Mouse (Mus musculus) megakaryocyte, embryonic 14.5 days (primary cell): ENCODE measurements around the gene Ror1. TPM values are rescaled to one million over a fixed set of nuclear protein-coding genes. Genes with fewer than 3 reads are reported as not detected.

ENCODE experiments used
- H3K27me3 ChIP-seq: replicated peaks from 2 replicates; pipeline ENCODE3; 2012; ENCODE audit warnings: inconsistent platforms
- H3K36me3 ChIP-seq: replicated peaks from 2 replicates; pipeline ENCODE3; 2012; ENCODE audit warnings: low read length, inconsistent platforms, mixed read lengths
- H3K4me1 ChIP-seq: 2 replicates; pipeline ENCODE4 v1.6.1; 2012; ENCODE audit warnings: inconsistent platforms
- H3K4me3 ChIP-seq: replicated peaks from 2 replicates; pipeline ENCODE3; 2012; ENCODE audit warnings: moderate library complexity, mild to moderate bottlenecking, inconsistent platforms
- H3K9me3 ChIP-seq: 2 replicates; pipeline ENCODE4 v1.6.1; 2012; ENCODE audit warnings: inconsistent platforms
- FLI1 ChIP-seq: IDR thresholded peaks from 2 replicates; pipeline ENCODE4 v1.6.1; 2012; ENCODE audit warnings: low read length, inconsistent platforms, mixed read lengths
- GATA1 ChIP-seq: IDR thresholded peaks from 3 replicates; pipeline ENCODE4 v1.6.1; 2012; ENCODE audit warnings: mixed read lengths, low read length, inconsistent platforms, borderline replicate concordance
- polyA plus RNA-seq: library from polyadenylated mRNA; stranded (reverse); fragments of >175 nt; gene quantifications from 2 replicates; pipeline ENCODE4 v1.2.3, GENCODE M21; 2012; ENCODE audit warnings: low replicate concordance; ENCODE audit not compliant: insufficient read depth

The Ror1 gene
- polyA plus RNA-seq, 1 experiment = not detected

- TF ChIP-seq FLI1 (no peak), GATA1 (no peak)
- H3K4me1 ChIP-seq = no peaks in the 10 kb centered on the region
- H3K36me3 ChIP-seq = no peaks in the 10 kb centered on the region
- no peak overlapping the region for H3K4me3 ChIP-seq
- H3K27me3 ChIP-seq = no peaks in the 10 kb centered on the region
- H3K9me3 ChIP-seq = peaks cover 20% of the 10 kb centered on the region; the same call in 1 of the 2 replicates
These were observed 281.6 kb downstream of the Ror1 start for GRCm38 (mm10) chr4:100377231-100377630.

- Histone ChIP-seq H3K9me3 (peaks cover 24% of the 10 kb centered on the region; the same call in 1 of the 2 replicates), H3K4me1 (no peaks in the 10 kb centered on the region), H3K36me3 (no peaks in the 10 kb centered on the region), H3K4me3 (no peak overlapping the region), H3K27me3 (no peaks in the 10 kb centered on the region)
- TF ChIP-seq FLI1 (no peak), GATA1 (no peak)
These were observed 282.4 kb downstream of the Ror1 start for GRCm38 (mm10) chr4:100377996-100378395.

GRCm38 (mm10) chr4:100381760-100382159 is 286.2 kb downstream of the Ror1 start:
- H3K4me1 ChIP-seq = no peaks in the 10 kb centered on the region
- peaks cover 26% of the 10 kb centered on the region for H3K9me3 ChIP-seq
- H3K36me3 ChIP-seq = no peaks in the 10 kb centered on the region
- TF ChIP-seq GATA1 = no peak
- TF ChIP-seq FLI1 = no peak
- H3K27me3 ChIP-seq = no peaks in the 10 kb centered on the region
- no peak overlapping the region for H3K4me3 ChIP-seq

GRCm38 (mm10) chr4:100386272-100386988 is 290.8 kb downstream of the Ror1 start:
- Histone ChIP-seq H3K27me3 (no peaks in the 10 kb centered on the region), H3K9me3 (peaks cover 21% of the 10 kb centered on the region), H3K36me3 (no peaks in the 10 kb centered on the region), H3K4me3 (no peak overlapping the region), H3K4me1 (no peaks in the 10 kb centered on the region)
- TF ChIP-seq GATA1 = no peak
- no peak for TF ChIP-seq FLI1

GRCm38 (mm10) chr4:100390436-100390835 is 294.8 kb downstream of the Ror1 start:
- Histone ChIP-seq H3K27me3 (no peaks in the 10 kb centered on the region), H3K9me3 (peaks cover 22% of the 10 kb centered on the region), H3K36me3 (no peaks in the 10 kb centered on the region), H3K4me3 (no peak overlapping the region), H3K4me1 (no peaks in the 10 kb centered on the region)
- TF ChIP-seq FLI1 = no peak
- no peak for TF ChIP-seq GATA1

- Histone ChIP-seq H3K36me3 (no peaks in the 10 kb centered on the region), H3K9me3 (peaks cover 28% of the 10 kb centered on the region), H3K4me1 (no peaks in the 10 kb centered on the region), H3K27me3 (no peaks in the 10 kb centered on the region), H3K4me3 (no peak overlapping the region)
- TF ChIP-seq GATA1 = no peak
- no peak for TF ChIP-seq FLI1
These were observed 295.4 kb downstream of the Ror1 start for GRCm38 (mm10) chr4:100391021-100391420.

GRCm38 (mm10) chr4:100393374-100394061 is 297.9 kb downstream of the Ror1 start:
- Histone ChIP-seq H3K27me3 (no peaks in the 10 kb centered on the region), H3K9me3 (peaks cover 31% of the 10 kb centered on the region), H3K4me1 (no peaks in the 10 kb centered on the region), H3K36me3 (no peaks in the 10 kb centered on the region), H3K4me3 (no peak overlapping the region)
- TF ChIP-seq FLI1 (no peak), GATA1 (no peak)

GRCm38 (mm10) chr4:100395407-100395806 is 299.8 kb downstream of the Ror1 start:
- TF ChIP-seq FLI1 (no peak), GATA1 (no peak)
- H3K27me3 ChIP-seq = no peaks in the 10 kb centered on the region
- H3K4me1 ChIP-seq = no peaks in the 10 kb centered on the region
- no peak overlapping the region for H3K4me3 ChIP-seq
- H3K9me3 ChIP-seq = peaks cover 28% of the 10 kb centered on the region
- H3K36me3 ChIP-seq = no peaks in the 10 kb centered on the region

- Histone ChIP-seq H3K36me3 (no peaks in the 10 kb centered on the region), H3K4me3 (no peak overlapping the region), H3K4me1 (no peaks in the 10 kb centered on the region), H3K27me3 (no peaks in the 10 kb centered on the region), H3K9me3 (peaks cover 22% of the 10 kb centered on the region)
- TF ChIP-seq GATA1 (no peak), FLI1 (no peak)
These were observed 302.5 kb downstream of the Ror1 start for GRCm38 (mm10) chr4:100398079-100398478.

- Histone ChIP-seq H3K9me3 (peaks cover 3% of the 10 kb centered on the region; the same call in 1 of the 2 replicates), H3K4me3 (no peak overlapping the region), H3K4me1 (no peaks in the 10 kb centered on the region), H3K36me3 (no peaks in the 10 kb centered on the region), H3K27me3 (no peaks in the 10 kb centered on the region)
- TF ChIP-seq GATA1 = no peak
- TF ChIP-seq FLI1 = no peak
These were observed 305.5 kb downstream of the Ror1 start for GRCm38 (mm10) chr4:100401078-100401477.
